Mouse (Mus musculus) cerebellum, postnatal 25 days (tissue): ENCODE measurements at regions not wholly inside any gene's neighbourhood (a gene's known extent, or its start where the extent isn't known, plus 50 kb on each side); places are given as distances from the start of the nearest gene placed in this dataset.
A peak's percentile ranks its signal among the peaks of the same experiment; 100 is the strongest.

Experiments used
- DNase-seq, 2 experiments: peaks; one replicate each; pipeline ENCODE4 v3.0.0; 2021; ENCODE audit warnings: mixed read lengths in 2 of 2

DNA sequence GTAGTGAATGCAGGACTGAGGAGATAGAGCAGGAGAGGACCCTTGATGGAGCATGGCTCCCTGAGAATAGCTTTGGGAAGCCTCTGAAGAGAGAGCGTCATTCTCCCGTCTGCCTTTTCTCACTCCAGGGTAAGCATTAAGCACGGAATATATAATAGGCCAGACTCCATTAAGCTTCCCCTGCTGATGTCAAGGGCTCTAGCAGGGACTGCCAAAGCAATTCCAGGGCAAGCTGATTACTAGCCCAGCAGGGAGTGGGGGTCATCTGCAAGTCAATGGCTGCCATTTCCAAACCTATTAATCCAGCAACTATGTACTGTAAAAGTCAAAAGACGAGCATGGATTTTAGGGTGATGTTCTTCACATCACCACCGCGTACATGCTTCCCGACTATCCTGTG lies 111.2 kb upstream of the Arl4c start:
- DNase-seq = no peak

DNA sequence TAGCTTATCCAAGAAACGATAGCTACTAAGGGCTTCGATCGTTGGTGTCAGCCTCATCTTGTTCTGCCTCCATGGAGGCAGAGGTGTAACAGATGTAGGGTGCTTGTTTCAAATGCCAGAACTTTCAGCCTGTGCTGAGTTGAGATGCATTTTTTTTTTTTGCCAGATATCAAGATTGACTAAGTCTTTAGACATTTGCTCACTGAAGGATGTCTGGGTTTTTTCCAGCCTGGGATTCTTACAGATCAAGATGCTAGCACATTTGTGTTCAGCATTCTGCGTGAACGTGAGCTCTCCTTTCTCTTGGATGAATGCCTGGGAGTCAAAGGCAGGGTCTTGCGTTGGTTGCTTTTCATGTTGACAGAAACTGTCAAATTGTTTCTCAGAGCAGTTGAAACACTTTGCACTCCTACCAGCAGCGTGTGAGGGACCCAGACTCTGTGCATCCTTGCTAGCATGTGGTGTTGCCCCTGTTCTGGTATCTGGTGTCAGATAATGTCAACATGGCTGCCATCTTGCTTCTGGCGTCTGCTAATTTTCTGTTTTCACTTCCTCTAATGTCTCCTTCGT lies 114.4 kb upstream of the Arl4c start:
- DNase-seq = no peak

- DNase-seq = no peak
These were observed 123.2 kb upstream of the Arl4c start for GRCm38 (mm10) chr1:88825215-88825614.

DNA sequence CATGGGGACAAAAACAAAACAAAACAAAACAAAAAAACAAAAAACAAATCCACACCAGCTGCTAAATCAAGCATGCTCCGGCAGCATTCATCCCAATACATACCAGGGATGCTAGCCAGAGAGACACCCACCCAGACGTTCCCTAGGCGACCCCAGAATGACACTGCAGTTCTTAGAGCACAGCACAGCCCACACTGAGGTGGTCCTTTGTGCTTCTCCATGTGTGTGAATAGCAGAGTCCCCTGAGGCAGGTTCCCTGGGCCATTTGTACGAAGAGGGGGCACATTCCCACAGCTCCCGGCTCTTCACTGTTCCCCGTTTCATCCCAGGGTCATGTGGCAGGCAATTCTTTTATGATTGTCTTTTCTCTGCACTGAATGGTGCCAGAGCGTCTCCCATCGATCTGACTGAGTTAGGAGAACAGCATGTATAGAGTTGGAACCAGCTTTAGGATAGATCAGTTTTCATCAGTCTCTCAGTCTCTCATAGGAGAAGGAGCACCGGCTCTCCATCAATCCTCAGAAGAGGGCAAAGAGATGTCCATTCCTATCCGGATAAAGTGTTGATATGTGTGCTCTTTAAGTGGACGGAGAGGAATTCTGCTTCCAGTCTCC lies 136.7 kb upstream of the Arl4c start:
- DNase-seq = no peak

DNA sequence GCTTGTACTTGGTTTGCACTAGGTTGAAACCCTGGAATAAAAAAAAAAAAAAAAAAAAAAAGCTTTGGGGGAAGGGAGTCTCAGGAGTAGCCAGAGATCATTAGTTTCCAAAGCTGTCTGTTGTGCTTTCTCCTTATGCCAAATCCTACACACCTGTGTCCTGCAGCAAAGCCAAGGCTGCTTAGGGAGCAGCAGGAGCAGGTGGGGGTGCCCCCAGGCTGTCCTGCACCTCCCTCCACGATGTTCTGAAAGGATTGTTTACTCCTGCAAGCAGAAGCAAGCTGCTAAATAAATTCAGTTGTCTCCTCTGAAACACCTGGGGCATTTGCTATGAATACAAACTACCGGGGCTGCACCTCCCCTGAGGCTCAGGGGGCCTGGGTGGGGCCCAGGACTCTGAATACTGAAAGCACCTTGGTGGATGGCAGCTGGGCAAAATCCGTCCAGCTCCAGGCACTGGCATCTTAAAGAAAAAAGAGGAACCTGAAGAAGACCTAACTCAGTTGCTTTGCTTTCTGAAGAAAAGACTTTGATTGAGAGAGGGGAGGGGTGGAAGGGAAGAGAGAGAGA lies 137.5 kb upstream of the Arl4c start:
- DNase-seq = peak; percentile 30 to 36

DNA sequence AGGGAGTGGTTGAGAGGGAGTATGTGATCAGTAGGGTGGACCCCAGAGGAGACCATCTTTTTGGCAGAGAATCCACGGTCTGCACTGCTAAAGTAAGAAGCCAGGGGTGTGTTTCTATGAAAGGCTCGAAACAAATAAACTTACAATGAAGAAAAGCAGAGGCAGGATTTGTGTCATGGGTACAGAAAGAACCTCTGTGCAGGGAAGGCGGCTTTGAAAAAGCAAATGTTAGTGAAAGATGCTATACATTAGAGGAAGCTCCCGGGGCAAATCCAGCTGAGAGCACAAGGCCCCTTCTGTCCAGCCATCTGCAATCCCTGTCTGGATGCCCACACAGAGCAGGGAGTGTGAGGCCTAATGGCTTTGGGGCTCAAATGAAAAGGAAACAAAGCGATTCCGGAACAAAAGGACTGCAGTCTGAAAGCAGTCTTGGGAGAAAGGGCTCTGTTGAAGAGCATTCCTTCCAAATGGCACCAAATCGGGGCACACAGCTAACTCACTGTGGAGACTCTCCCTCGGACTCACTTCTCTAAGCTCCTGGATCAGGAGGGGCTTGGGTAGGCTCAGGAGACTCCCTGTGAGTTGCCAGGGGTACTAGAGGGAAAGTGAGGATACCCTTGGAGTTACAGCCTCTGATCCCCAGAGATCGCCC lies 138.1 kb upstream of the Arl4c start:
- peak; percentile 28 to 51 for DNase-seq

GRCm38 (mm10) chr1:88840991-88841592 lies 139.1 kb upstream of the Arl4c start:
- no peak for DNase-seq

DNA sequence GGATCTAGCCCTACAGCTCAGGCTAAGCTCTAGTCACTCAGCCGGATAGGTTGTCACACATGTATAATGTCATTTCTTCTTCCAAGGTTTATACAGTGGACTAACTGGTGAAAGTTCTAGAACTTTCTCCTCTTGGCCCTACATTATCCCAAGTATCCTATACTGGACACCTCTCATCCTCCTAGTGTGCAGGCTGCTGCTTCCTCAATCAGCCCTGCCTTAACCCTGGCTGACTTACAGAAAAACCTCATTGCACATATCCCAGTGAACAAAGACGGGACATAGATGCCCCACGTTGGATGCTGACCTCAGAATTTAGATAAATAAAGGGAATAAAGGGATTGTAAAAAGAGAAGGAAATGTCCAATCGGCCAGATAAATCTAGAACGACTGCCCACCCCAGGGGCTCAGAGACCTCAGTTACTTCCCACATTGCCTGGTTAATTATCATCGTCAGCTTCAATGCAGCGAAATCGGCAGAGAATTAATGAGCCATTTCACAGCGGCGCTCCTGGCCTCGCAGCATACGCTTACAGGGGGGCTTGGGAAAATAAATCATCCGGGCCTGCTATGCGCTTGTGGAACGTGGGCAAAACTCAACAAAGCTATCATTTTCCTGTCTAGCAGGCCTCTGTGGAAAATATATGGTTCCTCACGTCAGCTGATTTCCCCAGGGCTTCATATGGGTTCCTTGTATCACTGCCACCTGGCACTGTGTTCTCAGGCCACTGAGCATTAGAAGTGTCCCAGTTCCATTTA lies 145.5 kb upstream of the Arl4c start:
- peak; percentile 49 to 64 for DNase-seq

DNA sequence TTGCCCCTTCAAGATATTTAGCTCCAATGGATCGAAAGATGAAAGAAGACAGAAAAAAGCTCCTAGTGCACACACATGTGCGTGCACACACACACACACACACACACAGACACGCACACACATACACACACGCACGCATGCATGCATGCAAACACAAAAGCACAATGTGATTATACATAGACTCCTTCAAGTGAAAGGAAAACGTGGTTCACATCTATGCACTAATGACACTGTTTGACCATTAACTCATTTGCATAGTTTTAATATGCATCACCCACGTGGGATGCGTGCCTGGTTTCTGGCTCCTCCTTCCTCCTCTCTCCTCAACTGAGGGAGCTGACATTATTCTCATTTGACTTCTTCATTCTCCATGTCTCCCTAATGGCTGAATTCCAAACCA lies 146.2 kb upstream of the Arl4c start:
- DNase-seq = no peak

- DNase-seq = no peak
These were observed 147.4 kb upstream of the Arl4c start for GRCm38 (mm10) chr1:88849421-88849820.

- DNase-seq = peak in 1 of 2 experiments; percentile 0
These were observed 149.9 kb upstream of the Arl4c start for GRCm38 (mm10) chr1:88851931-88852330.

GRCm38 (mm10) chr1:88860871-88861589 lies 159.0 kb upstream of the Arl4c start:
- no peak for DNase-seq

DNA sequence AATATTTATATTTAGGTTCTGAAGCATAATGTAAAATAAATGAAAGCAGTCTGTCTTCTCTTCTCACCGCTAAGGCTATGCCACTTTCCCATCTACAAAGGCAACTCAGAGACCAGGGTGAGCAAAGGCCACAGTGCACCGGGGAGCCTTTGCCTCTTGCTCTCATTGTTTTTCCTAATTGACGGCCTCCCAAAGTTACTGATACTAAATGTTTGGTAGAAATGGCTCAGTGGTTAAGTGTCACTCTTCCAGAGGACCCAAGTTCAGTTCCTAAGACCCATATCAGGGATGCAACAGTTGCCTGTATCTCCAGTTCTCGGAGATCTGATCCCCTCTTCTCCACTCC lies 159.5 kb upstream of the Arl4c start:
- DNase-seq = no peak

DNA sequence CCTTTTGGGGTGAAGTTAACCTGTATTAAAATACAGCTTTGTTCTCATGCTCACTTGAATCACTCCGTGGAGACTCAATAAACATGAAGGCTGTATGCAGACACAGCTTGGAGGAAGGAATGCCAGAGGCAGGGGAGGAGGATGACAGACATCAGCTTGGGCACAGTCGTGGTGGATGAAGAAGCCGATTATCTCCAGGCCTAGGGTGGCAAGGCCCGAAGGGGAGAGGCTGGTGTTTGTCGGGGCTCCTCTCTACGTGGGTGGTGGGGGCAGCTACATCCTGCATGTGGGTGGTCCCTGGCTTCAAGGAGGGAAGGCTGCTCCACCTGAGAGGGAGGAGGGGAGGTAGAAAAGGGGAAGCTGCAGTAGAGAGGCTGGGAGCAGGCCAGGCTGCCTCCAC lies 163.4 kb upstream of the Arl4c start:
- DNase-seq = no peak

GRCm38 (mm10) chr1:88866571-88866970 lies 164.6 kb upstream of the Arl4c start:
- no peak for DNase-seq

- no peak for DNase-seq
These were observed 165.1 kb upstream of the Arl4c start for GRCm38 (mm10) chr1:88867138-88867537.

GRCm38 (mm10) chr1:88869885-88870284 lies 167.9 kb upstream of the Arl4c start:
- DNase-seq = peak; percentile 30 to 61

DNA sequence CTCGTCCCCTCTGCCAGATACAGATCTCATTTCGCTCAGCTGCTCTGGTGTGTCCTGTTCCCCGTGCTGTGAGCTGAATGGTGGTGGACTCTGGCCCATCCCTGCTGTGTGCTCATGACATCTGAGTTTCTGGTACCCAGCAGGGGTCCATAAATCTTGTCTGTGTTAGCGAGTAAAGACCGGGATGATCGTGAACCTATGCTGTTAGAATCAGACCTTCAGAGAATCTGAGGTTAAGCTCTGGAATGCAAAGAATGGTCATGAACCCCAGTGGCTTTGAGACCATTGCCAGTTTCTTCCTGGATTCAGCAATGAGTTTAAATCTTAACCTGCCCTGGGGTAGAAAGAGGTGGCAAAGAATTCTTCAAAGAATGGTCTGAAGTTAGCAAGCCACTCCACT lies 173.3 kb upstream of the Arl4c start:
- no peak for DNase-seq

DNA sequence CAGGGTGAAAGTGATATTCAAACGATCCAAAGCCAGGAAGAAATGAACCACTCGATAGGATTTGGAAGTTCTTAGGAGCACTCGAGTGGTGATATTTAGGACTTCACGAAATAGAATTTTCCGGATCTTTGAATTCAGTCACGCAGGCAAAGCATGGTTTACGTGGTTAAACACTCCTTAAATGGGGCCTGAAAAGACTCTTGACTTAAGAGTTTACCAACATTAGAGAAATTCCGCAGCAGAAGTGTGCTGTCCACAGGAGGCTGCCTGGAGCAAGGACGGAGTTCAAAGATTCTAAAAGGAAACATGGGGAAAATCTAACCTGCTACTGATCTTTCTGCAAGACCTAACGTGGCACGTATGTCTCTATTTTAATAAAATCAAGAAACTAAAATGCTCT lies 175.4 kb upstream of the Arl4c start:
- DNase-seq = no peak

DNA sequence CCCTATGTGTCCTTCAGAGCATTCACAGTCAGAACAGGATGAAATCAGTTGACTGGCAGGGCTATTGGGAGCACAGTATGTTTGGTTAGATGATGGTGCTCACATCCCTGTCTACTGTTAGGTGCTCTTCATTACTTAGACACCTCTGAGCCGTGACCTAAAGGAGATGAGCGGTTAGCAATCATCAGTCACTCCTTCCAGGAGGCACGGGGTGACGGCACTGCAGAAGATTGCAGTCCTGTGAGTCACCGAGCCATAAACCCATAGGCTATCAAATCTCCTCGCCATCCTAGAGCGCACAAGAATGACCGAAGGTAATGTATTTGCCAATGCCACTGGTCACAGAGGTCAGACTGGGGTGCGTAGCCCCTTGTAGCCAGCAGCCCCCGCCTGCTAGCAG lies 176.8 kb upstream of the Arl4c start:
- DNase-seq = no peak

DNA sequence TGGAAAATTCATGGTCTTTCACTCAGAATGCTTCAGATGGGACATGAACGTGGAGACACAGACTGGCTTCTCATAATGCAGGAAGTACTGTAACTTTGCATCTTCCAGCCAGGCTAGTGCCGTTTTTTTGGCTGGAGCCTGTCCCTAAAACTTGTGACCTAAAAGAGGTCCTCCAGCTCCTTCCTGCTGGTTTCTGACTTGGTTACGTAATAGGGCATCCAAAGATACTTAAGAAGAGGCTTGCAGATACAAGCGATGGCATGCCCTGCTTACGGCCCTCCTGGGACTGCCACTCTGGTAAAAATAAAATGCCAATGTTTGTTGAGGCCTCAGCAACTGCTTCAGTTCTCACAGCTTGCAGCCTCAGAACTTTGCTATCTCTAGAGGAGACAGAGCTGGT lies 177.3 kb upstream of the Arl4c start:
- no peak for DNase-seq

GRCm38 (mm10) chr1:88891041-88891440 lies 179.2 kb upstream of the Sh3bp4 start:
- DNase-seq = peak in 1 of 2 experiments; percentile 17
